Mouse (Mus musculus): ENCODE results near the gene Exoc4.

Gene Exoc4

DNA sequence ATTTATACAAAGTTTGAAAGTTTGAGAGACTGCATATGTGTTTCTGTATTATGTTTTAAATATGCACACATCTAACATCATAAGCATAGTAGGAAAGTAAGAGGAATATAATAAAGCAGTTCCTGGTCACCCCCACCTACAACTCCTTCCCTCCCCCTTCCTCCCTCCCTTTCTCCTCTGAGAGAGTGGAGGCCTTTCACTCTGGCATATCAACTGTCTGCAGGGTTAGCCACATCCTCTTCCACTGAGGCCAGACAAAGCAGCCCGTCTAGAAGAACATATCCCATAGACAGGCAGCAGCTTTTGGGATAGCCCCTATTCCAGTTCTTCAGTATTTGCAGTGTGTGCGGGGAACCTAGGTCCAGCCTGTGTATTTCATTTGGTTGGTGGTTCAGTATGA is 382.2 kb downstream of the Exoc4 start:
- no peak for DNase-seq (ENCODE audit: low spot score in 2 of 2)

DNA sequence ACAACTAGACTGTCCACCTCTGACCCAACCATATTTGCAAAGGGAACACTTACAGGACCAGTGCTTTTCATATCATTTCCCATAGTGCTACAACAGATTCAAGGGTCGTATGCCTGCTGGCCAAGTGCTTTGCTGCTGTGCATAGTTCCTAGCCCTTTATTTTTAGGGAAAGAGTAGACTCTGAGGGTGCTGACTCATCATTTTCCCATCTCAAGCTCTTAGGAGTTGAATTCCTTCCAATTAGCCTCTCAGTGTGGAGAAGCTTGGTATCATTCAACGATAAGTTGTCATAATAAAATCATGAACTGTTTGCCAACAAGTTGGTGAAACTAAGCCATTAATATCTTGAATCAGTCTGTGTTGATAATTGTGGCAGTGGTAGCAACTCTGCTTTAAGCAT is 388.3 kb downstream of the Exoc4 start:
- no peak for DNase-seq (ENCODE audit: low spot score in 2 of 2)

DNA sequence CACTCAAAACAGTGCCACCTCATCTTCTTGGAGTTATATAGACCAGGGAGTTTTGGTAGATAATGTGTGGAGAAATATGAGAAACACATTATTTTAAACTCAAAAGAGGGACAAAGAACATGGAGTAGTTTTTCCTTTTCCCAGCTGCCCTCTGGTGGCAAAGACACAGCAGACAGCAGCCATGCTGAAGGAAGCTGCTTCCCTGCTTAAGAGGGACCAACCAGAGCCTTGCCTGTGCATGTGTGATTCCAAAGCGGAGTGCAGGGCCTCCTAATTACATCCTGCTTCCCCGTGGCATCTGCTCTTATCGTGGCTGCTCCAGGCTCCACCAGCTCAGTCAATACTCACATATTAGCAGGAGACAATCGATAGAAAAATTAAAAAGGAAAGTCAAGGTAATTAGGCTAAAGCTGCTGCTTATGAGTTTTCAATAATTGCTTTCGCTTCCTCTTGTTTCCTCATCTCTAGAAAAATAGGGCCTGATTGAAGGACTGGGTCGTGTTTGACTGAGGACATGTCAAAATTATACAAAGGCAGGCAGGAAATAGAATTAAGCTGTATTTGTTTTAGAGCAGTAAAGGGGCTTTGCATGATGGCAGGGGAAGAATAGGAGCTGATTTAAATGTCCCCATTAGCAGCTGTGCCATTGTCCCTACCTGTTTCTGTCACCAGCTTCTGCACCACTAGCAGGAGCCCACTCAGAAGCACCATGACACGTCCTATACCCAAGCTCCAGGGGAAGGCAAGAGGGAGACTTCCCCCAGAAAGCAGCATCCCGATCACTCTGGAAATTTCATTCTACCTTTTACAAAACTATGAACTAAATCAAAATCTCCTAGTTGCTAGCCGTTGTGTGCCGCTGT is 433.1 kb downstream of the Exoc4 start:
- DNase-seq (ENCODE audit: low spot score in 2 of 2): peak; percentile 14 to 31

- peak in 1 of 2 experiments; percentile 14 for DNase-seq (ENCODE audit: low spot score in 2 of 2)
Observed at GRCm38 (mm10) chr6:33683533-33683932, 434.6 kb downstream of the Exoc4 start.

GRCm38 (mm10) chr6:33685321-33685720 is 436.4 kb downstream of the Exoc4 start:
- no peak for DNase-seq (ENCODE audit: low spot score in 2 of 2)

DNA sequence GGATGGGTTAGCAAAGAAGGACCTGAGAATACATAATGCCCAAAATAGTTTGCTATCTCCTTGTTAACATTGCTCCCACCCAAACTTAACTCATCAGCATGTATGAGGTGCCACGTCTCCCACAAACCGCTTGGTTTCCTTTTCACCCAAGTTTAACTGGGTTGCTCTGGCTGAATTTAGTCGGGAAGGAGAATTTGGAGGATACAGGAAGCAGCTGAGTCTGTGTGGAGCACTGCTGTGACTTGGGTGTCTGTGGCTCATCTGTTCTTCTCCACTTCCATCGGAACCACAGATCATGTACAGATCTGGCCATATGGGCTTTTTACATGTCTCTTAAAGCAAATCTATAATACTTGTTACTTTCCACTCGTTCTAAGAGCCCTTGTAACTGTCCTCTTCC is 441.7 kb downstream of the Exoc4 start:
- no peak for DNase-seq (ENCODE audit: low spot score in 2 of 2)

DNA sequence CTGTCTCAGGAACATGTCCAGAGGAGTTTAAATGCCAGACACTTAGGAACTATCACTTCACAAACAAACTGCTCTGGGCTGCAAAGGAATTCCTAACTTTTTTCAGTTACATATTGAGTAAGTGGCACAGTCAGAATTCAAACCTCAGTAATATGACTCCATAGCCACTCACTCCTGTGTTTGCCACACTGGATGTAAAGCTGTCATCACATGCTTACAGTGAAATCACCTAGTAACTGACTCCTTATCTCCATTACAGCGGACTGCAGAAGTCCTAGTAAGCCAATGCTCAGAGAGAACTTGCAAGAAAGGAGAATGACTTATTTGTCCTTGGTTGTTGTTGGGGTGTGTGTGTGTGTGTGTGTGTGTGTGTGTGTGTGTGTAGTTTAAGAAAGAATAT is 448.1 kb downstream of the Exoc4 start:
- no peak for DNase-seq (ENCODE audit: low spot score in 2 of 2)

- DNase-seq (ENCODE audit: low spot score in 2 of 2): no peak
Observed at GRCm38 (mm10) chr6:33708907-33709306, 460.0 kb downstream of the Exoc4 start.

- DNase-seq (ENCODE audit: low spot score in 2 of 2): no peak
Observed at GRCm38 (mm10) chr6:33709340-33709739, 460.5 kb downstream of the Exoc4 start.

- no peak for DNase-seq (ENCODE audit: low spot score in 2 of 2)
Observed at GRCm38 (mm10) chr6:33711742-33712141, 462.9 kb downstream of the Exoc4 start.

GRCm38 (mm10) chr6:33712540-33713118 is 463.7 kb downstream of the Exoc4 start:
- no peak for DNase-seq (ENCODE audit: low spot score in 2 of 2)

DNA sequence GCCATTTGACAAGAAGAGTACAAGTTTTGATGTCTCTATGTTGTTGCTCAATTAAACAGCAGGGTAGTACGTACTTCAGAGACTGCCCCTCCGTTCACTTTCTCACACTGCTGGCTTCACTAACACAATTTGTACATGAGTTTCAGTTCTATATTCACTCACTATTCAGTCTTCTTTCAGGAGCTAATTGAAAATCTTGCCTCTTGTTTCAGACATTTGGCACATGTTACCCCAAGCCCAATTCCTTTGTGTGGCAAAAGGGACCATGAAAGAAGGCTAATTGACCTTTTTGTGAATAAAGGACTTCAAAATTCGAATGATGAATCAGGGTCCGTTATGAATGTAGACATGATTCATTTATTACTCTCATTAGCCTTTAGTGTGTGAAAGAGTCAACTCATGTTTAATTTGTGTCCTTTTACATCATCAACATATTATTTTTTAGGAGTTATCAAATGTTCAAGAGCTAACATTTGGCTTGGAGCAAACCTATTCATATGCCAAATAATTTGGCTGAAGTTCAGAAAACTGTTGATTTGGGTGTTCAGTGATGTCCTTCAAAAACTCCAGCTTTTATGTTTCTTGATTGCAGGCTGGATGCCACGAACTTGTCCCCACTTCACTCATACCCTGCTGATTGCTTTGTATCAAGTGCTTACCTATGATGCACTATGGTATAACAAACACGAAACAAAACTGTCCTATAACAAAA is 467.5 kb downstream of the Exoc4 start:
- DNase-seq (ENCODE audit: low spot score in 2 of 2): no peak

- DNase-seq (ENCODE audit: low spot score in 2 of 2): no peak
Observed at GRCm38 (mm10) chr6:33721166-33721565, 472.3 kb downstream of the Exoc4 start.

- DNase-seq (ENCODE audit: low spot score in 2 of 2): no peak
Observed at GRCm38 (mm10) chr6:33722811-33723210, 473.9 kb downstream of the Exoc4 start.

DNA sequence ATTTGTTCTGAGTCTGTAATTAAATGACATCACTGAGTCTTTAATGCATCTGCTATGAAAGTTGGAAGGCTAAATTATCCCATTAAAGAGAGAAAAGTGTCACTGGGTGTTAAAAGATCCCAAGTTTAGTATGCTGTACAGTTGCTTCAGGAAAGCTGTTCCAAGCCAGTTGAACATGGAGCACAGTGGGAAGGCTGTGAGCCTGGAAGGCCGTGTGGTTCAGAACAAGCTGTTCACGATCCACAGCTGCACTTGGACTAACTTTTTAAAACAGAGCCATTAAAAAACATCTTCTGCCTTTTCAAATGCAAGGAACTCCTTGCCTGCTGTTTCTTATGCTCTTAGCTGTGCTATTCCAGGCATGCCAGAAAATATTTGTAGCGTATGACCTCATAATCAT is 475.7 kb downstream of the Exoc4 start:
- DNase-seq (ENCODE audit: low spot score in 2 of 2): no peak

DNA sequence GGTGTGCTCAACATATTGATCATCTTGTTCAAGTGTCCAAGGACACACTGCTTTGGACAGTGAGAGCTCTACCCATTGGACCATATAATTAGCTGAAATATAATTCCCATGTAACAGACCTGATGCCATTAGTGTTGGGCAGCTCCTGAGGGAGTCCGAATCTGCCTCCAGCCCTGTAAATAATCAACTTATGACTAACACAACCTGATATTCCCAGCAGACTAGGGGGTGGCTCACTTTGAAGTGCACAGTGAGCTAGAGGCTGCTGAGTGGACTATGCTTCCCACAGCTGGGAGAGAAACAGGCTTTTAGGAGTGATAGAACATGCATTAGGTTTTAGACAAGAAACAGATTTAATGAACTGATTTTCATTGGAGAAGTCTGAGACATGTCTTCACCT is 478.4 kb downstream of the Exoc4 start:
- no peak for DNase-seq (ENCODE audit: low spot score in 2 of 2)

GRCm38 (mm10) chr6:33732214-33732613 is 483.3 kb downstream of the Exoc4 start:
- no peak for DNase-seq (ENCODE audit: low spot score in 2 of 2)

- no peak for DNase-seq (ENCODE audit: low spot score in 2 of 2)
Observed at GRCm38 (mm10) chr6:33733602-33734001, 484.7 kb downstream of the Exoc4 start.

DNA sequence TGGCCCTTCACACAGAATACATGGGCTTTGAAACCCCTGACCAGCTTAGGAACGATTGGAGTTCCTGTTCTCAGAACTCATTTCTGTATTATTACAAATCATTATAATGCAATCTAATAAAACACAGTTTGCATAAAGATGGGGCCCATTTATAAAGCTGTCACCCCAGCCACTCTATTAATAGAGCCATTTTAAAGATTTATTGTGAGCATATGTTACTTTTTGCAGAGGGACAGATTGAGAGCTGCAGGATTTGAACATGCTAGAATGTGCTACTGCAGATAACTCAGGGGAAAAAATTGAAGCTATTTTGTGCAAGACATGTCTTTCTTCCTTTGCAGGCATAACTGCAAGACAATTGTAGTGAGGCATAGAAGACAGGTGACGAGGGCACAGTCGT is 485.1 kb downstream of the Exoc4 start:
- DNase-seq (ENCODE audit: low spot score in 2 of 2): no peak

GRCm38 (mm10) chr6:33738857-33739291 is 490.0 kb downstream of the Exoc4 start:
- no peak for DNase-seq (ENCODE audit: low spot score in 2 of 2)

- no peak for DNase-seq (ENCODE audit: low spot score in 2 of 2)
Observed at GRCm38 (mm10) chr6:33739304-33739703, 490.4 kb downstream of the Exoc4 start.

- DNase-seq (ENCODE audit: low spot score in 2 of 2): no peak
Observed at GRCm38 (mm10) chr6:33755976-33756375, 507.1 kb downstream of the Exoc4 start.

GRCm38 (mm10) chr6:33761557-33761956 is 512.7 kb downstream of the Exoc4 start:
- no peak for DNase-seq (ENCODE audit: low spot score in 2 of 2)

Data from thymus, postnatal 10 days (tissue).